Mouse (Mus musculus) testis, postnatal 10 days (tissue): ENCODE measurements at regions not wholly inside any gene's neighbourhood (a gene's known extent, or its start where the extent isn't known, plus 50 kb on each side); places are given as distances from the start of the nearest gene placed in this dataset.

Experiments used
- DNase-seq: peaks from one replicate; pipeline ENCODE4 v3.0.0; 2021; ENCODE audit warnings: low spot score

- no peak for DNase-seq
Measured at GRCm38 (mm10) chr14:87346812-87347211, 69.6 kb upstream of the Tdrd3 start.

- DNase-seq = no peak
Measured at GRCm38 (mm10) chr14:87348825-87349224, 67.6 kb upstream of the Tdrd3 start.

GRCm38 (mm10) chr14:87365793-87366192, 50.6 kb upstream of the Tdrd3 start:
- no peak for DNase-seq
